Mouse (Mus musculus) forebrain, embryonic 11.5 days (tissue): ENCODE data around the gene Snrpb. TPM values are rescaled to one million over a fixed set of nuclear protein-coding genes. Genes with fewer than 3 reads are reported as not detected.

Experiments used
- ATAC-seq: fragments of 200-750 bp; cut with Nextera tagmentation; replicated peaks from 2 replicates; pipeline ENCODE4 v1.8.0; 2017; ENCODE audit warnings: moderate TSS enrichment; ENCODE audit not compliant: low FRiP score
- DNase-seq: peaks from one replicate; pipeline ENCODE4 v3.0.0-alpha.2; 2017; ENCODE audit warnings: low spot score
- H3K27ac ChIP-seq: fragments of 300-500 bp; sonication (generic); 2 replicates; pipeline ENCODE4 v1.5.1; 2014; ENCODE audit warnings: low read depth, low read length
- H3K27me3 ChIP-seq: fragments of 300-500 bp; sonication (generic); 2 replicates; pipeline ENCODE4 v1.6.1; 2014; ENCODE audit warnings: mild to moderate bottlenecking, low read length, mixed read lengths; ENCODE audit not compliant: control insufficient read depth, insufficient read depth
- H3K36me3 ChIP-seq: fragments of 300-500 bp; sonication (generic); 2 replicates; pipeline ENCODE4 v1.6.1; 2014; ENCODE audit warnings: mild to moderate bottlenecking, low read length, moderate library complexity, mixed read lengths; ENCODE audit not compliant: control insufficient read depth, insufficient read depth
- H3K4me1 ChIP-seq: fragments of 300-500 bp; sonication (generic); replicated peaks from 2 replicates; pipeline ENCODE4 v1.6.1; 2014; ENCODE audit warnings: low read length, mixed read lengths; ENCODE audit not compliant: control insufficient read depth, insufficient read depth
- H3K4me2 ChIP-seq: fragments of 300-500 bp; sonication (generic); 2 replicates; pipeline ENCODE4 v1.6.1; 2014; ENCODE audit warnings: low read depth, mild to moderate bottlenecking, low read length, moderate library complexity, mixed read lengths; ENCODE audit not compliant: severe bottlenecking
- H3K4me3 ChIP-seq: fragments of 300-500 bp; sonication (generic); 2 replicates; pipeline ENCODE4 v1.5.1; 2014; ENCODE audit warnings: low read depth, low read length
- H3K9ac ChIP-seq: fragments of 300-500 bp; sonication (generic); 2 replicates; pipeline ENCODE4 v1.6.1; 2014; ENCODE audit warnings: low read length
- H3K9me3 ChIP-seq: fragments of 300-500 bp; sonication (generic); 2 replicates; pipeline ENCODE4 v1.6.1; 2016; ENCODE audit warnings: low read length, mixed read lengths; ENCODE audit not compliant: control insufficient read depth
- WGBS: fragments of 180-500 bp; shearing (Covaris S2); extraction: QIAGEN DNeasy Blood & Tissue Kit; methylation state at CpG from one replicate; pipeline ENCODE4 v1.1.7; 2014; 5-methylcytosine and 5-hydroxymethylcytosine counted together
- polyA plus RNA-seq: library from polyadenylated mRNA; unstranded; fragments of >200 nt; fragmentation: Nextera tagmentation; extraction: Ambion mirVana; gene quantifications from 2 replicates; pipeline ENCODE4 v1.2.1, GENCODE M21; 2014

Gene Snrpb
- polyA plus RNA-seq, 1 experiment from 2014 or later: 733 TPM

DNA sequence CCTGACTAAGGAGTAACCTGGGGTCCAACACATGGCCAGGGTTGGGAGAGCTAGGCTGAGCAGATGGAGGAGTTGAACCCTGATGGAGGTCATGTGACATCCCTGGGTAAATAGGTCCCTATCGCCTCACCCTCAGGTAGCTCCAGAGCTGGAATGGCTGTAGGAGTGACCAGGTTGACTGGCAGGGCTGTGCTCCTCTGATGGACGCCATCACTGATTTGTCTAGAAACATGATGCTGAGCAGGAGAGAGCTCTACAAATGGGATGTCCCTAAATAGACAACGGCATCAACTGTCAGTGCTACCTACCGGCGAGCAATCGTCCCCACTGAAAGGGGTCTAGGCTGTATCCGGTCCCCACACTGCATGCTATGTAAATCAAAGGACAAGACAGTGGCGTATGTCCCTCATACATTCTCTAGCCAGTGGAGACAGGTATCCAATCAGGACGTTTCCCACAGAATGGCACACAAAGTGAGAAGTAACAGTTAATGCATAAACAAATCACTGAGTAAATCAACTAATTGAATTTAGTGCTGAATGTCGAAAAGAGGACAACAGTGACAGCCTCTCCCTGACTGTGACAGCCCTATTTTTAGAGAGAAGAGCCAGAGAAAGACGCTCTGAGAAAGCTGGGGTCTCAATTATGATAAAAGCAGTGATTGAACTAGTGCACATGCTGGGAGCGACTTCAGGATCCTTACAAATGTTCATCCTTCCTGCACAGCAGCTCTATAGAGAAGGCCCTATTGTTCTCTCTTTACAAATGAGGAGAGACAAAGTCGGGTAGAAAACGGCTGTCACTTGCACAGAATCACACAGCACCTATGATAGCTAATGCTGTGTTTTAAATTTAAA is 21.7 kb downstream of the Snrpb start:
- no peak overlapping the region for H3K9ac ChIP-seq
- H3K27ac ChIP-seq: no peak overlapping the region
- H3K4me3 ChIP-seq: no peak overlapping the region
- H3K4me1 ChIP-seq: no peaks in the 10 kb centered on the region
- ATAC-seq (no peak), DNase-seq (no peak)
- no peaks in the 10 kb centered on the region for H3K36me3 ChIP-seq
- no peaks in the 10 kb centered on the region for H3K9me3 ChIP-seq
- WGBS: 55% methylated on average over 14 of the region's 14 CpGs
- H3K27me3 ChIP-seq: no peaks in the 10 kb centered on the region
- no peak overlapping the region for H3K4me2 ChIP-seq

DNA sequence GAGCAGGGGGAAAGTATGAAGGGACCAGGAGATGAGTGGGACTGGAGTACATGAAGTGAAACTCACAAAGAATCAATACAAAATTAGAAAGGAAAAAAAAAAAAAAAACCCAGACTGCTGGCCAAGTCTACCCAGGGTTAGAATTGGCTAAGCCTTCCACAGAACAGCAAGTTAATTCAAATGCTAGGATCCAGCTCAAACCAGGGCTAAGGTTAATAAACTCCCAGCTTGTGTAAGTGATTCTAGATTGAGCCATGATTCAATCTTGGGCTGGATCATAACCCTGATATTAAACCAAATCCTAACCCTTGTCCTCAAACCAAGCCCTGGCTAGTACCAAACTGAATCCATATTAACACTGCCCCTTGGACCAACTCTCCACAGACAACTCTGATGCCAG is 23.4 kb downstream of the Snrpb start:
- H3K4me2 ChIP-seq: no peak overlapping the region
- no peak for DNase-seq

DNA sequence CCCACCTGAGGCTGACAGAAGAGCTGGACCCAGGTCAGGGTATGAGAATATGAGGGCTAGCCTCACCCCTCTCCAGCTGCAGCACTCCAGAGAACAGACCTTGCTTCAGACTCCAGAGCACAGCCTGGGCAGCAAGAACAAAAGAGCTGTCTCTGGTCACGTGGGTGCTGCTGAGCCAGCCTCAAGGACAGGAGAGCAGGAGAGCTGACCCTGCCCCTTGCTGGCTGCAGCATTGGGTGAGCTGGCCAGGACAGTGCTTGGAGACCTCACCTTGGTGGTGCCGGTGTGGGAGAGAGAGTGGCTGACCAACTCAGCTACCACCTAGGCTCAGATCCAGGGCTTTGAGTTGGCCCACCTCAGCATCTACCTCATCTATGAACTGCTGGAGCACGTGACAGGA is 24.0 kb downstream of the Snrpb start:
- Histone ChIP-seq H3K9ac (no peak overlapping the region), H3K4me2 (no peak overlapping the region), H3K4me1 (no peaks in the 10 kb centered on the region), H3K4me3 (no peak overlapping the region), H3K9me3 (no peaks in the 10 kb centered on the region), H3K27me3 (no peaks in the 10 kb centered on the region), H3K27ac (no peak overlapping the region), H3K36me3 (no peaks in the 10 kb centered on the region)
- ATAC-seq: no peak
- WGBS: 76% methylated on average over 3 of the region's 3 CpGs
- no peak for DNase-seq

More for the DNA sequence above, 23.4 kb downstream of the Snrpb start:
- no peaks in the 10 kb centered on the region for H3K36me3 ChIP-seq
- no peaks in the 10 kb centered on the region for H3K27me3 ChIP-seq
- H3K4me3 ChIP-seq: no peak overlapping the region
- no peak overlapping the region for H3K9ac ChIP-seq
- H3K4me1 ChIP-seq: no peaks in the 10 kb centered on the region
- ATAC-seq: no peak
- no peak overlapping the region for H3K27ac ChIP-seq
- no peaks in the 10 kb centered on the region for H3K9me3 ChIP-seq

DNA sequence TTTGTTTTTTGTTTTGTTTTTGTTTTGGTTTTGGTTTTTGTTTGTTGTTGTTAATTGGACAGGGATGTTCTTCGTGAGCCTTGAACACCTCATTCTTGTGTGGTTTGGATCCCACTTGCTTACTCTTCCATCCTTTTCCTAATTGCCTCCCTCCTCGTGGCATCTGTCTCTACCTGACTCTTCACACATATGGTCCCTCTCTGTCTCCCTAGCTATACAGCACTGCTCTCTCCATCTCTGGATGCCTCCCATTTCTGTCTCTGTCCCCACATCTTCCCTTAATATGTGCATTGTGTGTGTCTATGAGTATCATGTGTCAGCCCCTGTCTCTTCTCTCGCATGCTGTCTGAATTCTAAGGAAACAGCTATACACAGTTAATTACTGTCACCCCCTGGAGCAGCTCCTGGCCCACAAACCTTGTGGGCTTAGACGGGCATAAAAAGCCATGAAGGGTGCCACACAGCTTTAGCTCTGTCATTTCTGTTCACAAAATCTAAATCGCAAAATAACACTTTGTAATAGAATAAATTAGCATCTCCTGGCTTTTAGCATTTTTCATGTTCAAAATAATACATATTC is 33.0 kb downstream of the Snrpb start:
- H3K4me1 ChIP-seq: no peaks in the 10 kb centered on the region
- H3K36me3 ChIP-seq: no peaks in the 10 kb centered on the region
- DNase-seq (no peak), ATAC-seq (no peak)
- H3K9me3 ChIP-seq: no peaks in the 10 kb centered on the region
- WGBS: 72% methylated on average over 5 of the region's 5 CpGs
- no peaks in the 10 kb centered on the region for H3K27me3 ChIP-seq
- H3K4me3 ChIP-seq: no peak overlapping the region
- no peak overlapping the region for H3K27ac ChIP-seq
- H3K4me2 ChIP-seq: no peak overlapping the region
- H3K9ac ChIP-seq: no peak overlapping the region

DNA sequence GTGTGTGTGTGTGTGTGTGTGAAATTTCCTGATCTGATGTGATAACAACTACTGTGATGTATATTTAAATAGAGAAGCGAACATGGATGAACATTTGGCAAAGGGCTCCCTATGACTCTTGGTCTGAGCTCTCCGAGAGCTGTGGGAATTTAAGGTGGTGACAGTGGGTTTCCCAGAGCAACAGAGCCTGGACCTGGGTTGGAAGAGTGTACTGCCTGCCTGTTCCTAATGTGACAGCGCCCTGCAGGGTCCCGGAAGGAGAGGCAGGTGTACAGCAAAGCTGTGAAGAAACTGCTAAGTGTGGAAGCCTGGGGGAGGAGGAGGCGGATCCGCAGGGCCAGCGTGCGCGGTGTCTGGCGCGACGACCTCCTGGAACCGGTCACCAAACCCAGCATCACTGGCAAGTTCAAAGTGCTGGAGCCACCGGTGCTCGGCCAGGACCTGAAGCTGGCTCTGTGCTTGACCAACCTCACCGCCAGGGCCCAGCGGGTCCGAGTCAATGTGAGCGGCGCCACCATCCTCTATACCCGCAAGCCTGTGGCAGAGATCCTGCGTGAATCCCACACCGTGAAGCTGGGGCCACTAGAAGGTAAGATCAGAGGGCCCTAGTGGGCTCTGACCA is 34.4 kb downstream of the Snrpb start:
- no peak for ATAC-seq

DNA sequence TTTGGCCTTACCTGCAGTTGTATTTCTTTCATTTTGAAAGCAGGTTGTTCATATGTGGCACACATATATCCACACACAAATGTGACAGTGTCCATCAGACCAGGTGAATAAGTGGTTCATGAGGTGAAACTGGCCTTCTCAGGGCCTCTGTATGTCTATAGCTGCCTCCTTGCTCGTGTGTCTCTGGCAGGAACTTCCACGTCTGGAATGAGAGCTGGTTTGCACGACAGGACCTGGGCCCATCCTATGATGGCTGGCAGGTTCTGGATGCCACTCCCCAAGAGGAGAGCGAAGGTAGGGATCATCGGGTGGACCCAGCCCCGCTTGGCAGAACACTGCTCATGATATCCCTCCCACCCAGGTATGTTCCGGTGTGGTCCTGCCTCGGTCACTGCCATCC is 36.2 kb downstream of the Snrpb start:
- no peak overlapping the region for H3K9ac ChIP-seq
- H3K27me3 ChIP-seq: no peaks in the 10 kb centered on the region
- H3K9me3 ChIP-seq: no peaks in the 10 kb centered on the region
- no peak for DNase-seq
- no peaks in the 10 kb centered on the region for H3K4me1 ChIP-seq
- H3K4me2 ChIP-seq: no peak overlapping the region
- no peak overlapping the region for H3K27ac ChIP-seq
- H3K36me3 ChIP-seq: no peaks in the 10 kb centered on the region
- no peak for ATAC-seq
- 92% methylated on average over 8 of the region's 8 CpGs for WGBS
- no peak overlapping the region for H3K4me3 ChIP-seq

More for the DNA sequence above, 34.4 kb downstream of the Snrpb start:
- no peak overlapping the region for H3K27ac ChIP-seq
- H3K27me3 ChIP-seq: no peaks in the 10 kb centered on the region
- no peak overlapping the region for H3K4me2 ChIP-seq
- WGBS: 92% methylated on average over 23 of the region's 23 CpGs
- H3K9me3 ChIP-seq: no peaks in the 10 kb centered on the region
- H3K36me3 ChIP-seq: no peaks in the 10 kb centered on the region
- no peaks in the 10 kb centered on the region for H3K4me1 ChIP-seq
- peak; percentile 59 for DNase-seq
- no peak overlapping the region for H3K9ac ChIP-seq
- H3K4me3 ChIP-seq: no peak overlapping the region

DNA sequence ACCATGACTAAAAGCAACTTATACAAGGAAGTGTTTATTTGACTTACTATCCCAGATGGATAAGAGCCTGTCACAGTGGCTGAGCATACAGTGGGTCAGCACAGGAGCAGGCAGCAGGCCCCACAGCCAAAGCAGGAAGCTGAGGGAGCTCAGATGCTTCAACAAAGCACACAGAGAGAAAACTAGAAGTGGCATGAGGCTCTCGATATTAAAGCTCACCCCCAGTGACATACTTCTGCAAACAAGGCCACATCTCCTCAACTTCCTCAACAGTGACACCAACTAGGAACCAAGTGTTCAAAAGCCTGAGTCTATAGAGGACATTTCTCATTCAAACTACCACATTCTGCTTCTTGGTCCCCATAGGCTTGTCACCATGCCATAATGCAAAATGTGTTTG is 49.5 kb downstream of the Snrpb start:
- H3K4me1 ChIP-seq: no peaks in the 10 kb centered on the region; the same call in 1 of the 2 replicates
- H3K36me3 ChIP-seq: no peaks in the 10 kb centered on the region
- H3K9me3 ChIP-seq: no peaks in the 10 kb centered on the region
- WGBS: 77% methylated on average over 1 of the region's 1 CpGs
- no peak overlapping the region for H3K4me3 ChIP-seq
- ATAC-seq (no peak), DNase-seq (no peak)
- H3K27ac ChIP-seq: no peak overlapping the region
- H3K27me3 ChIP-seq: no peaks in the 10 kb centered on the region
- no peak overlapping the region for H3K4me2 ChIP-seq
- H3K9ac ChIP-seq: no peak overlapping the region

DNA sequence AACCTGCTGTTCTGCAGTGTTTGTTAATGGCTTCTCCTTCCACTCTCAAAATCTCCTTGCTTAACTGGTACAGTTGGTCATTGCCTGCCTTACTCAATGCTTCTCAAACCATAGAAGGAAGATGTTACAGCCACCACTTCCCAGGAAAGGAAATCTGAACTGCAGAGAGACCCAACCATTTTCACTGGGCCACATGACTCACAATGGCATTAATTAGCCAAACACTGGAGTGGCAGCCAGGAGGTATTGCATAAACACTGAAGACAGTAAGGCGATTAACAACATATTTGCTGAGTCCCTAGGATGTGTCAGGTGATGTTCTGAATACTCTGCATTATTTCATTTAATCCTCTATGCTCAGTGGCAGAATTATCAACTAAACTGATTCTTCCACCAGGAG is 53.1 kb downstream of the Snrpb start:
- no peaks in the 10 kb centered on the region for H3K9me3 ChIP-seq
- H3K4me1 ChIP-seq: no peaks in the 10 kb centered on the region; the same call in 1 of the 2 replicates
- no peak overlapping the region for H3K4me3 ChIP-seq
- no peak overlapping the region for H3K9ac ChIP-seq
- DNase-seq: no peak
- ATAC-seq: no peak
- H3K36me3 ChIP-seq: no peaks in the 10 kb centered on the region
- no peaks in the 10 kb centered on the region for H3K27me3 ChIP-seq
- no peak overlapping the region for H3K4me2 ChIP-seq
- 68% methylated on average over 1 of the region's 1 CpGs for WGBS
- no peak overlapping the region for H3K27ac ChIP-seq
